Mouse (Mus musculus): ENCODE measurements around the gene Gtpbp2. TPM values are rescaled to one million over a fixed set of nuclear protein-coding genes. Genes with fewer than 3 reads are reported as not detected.
A peak's percentile ranks its signal among the peaks of the same experiment; 100 is the strongest.

Gtpbp2 gene
- total and polyA plus RNA-seq, 3 experiments: 58.4 to 92.0 (median 69.9) TPM

- DNase-seq: peak; percentile 91
Observed at GRCm38 (mm10) chr17:46152847-46153782, 7.7 kb upstream of the Gtpbp2 start, which contains the start of gene Mad2l1bp. Gene Mad2l1bp (minus strand): TSS chr17:46153553.

GRCm38 (mm10) chr17:46154336-46154735 lies 6.5 kb upstream of the Gtpbp2 start:
- DNase-seq: no peak

- no peak for DNase-seq
Observed at GRCm38 (mm10) chr17:46156680-46157079, 4.2 kb upstream of the Gtpbp2 start.

- DNase-seq: no peak
Observed at GRCm38 (mm10) chr17:46157131-46157530, 3.7 kb upstream of the Gtpbp2 start.

GRCm38 (mm10) chr17:46159236-46159635 lies 1.6 kb upstream of the Gtpbp2 start:
- no peak for DNase-seq

- peak; percentile 97 for DNase-seq
Observed at GRCm38 (mm10) chr17:46160090-46160662, 656 bp upstream of the Gtpbp2 start.

GRCm38 (mm10) chr17:46161179-46161578 lies 347 bp downstream of the Gtpbp2 start:
- no peak for DNase-seq

GRCm38 (mm10) chr17:46161710-46162109 lies 878 bp downstream of the Gtpbp2 start:
- DNase-seq: no peak

GRCm38 (mm10) chr17:46162551-46162950 lies 1.7 kb downstream of the Gtpbp2 start:
- no peak for DNase-seq

- peak; percentile 59 for DNase-seq
Observed at GRCm38 (mm10) chr17:46162951-46163421, 2.2 kb downstream of the Gtpbp2 start.

- DNase-seq: no peak
Observed at GRCm38 (mm10) chr17:46164301-46164700, 3.5 kb downstream of the Gtpbp2 start.

GRCm38 (mm10) chr17:46164791-46165190 lies 4.0 kb downstream of the Gtpbp2 start:
- DNase-seq: no peak

GRCm38 (mm10) chr17:46165460-46165859 lies 4.6 kb downstream of the Gtpbp2 start:
- DNase-seq: no peak

GRCm38 (mm10) chr17:46166270-46166669 lies 5.4 kb downstream of the Gtpbp2 start:
- DNase-seq: no peak

- DNase-seq: peak; percentile 58
Observed at GRCm38 (mm10) chr17:46167014-46167413, 6.2 kb downstream of the Gtpbp2 start.

GRCm38 (mm10) chr17:46168318-46168717 lies 7.5 kb downstream of the Gtpbp2 start:
- DNase-seq: peak; percentile 40

- DNase-seq: no peak
Observed at GRCm38 (mm10) chr17:46168768-46169167, 7.9 kb downstream of the Gtpbp2 start.

GRCm38 (mm10) chr17:46170538-46170937 lies 9.7 kb downstream of the Gtpbp2 start:
- DNase-seq: no peak

- peak; percentile 54 for DNase-seq
Observed at GRCm38 (mm10) chr17:46182273-46182672, 21.4 kb downstream of the Gtpbp2 start.

GRCm38 (mm10) chr17:46188829-46189228 lies 28.0 kb downstream of the Gtpbp2 start:
- DNase-seq: peak; percentile 62

- DNase-seq: peak; percentile 54
Observed at GRCm38 (mm10) chr17:46201151-46201550, 40.3 kb downstream of the Gtpbp2 start.

GRCm38 (mm10) chr17:46202421-46203071 lies 41.7 kb downstream of the Gtpbp2 start, which contains the start of the genes Polh and Xpo5:
Gene Polh (minus strand): TSS chr17:46202645.
Gene Xpo5 (plus strand): TSS chr17:46202782.
- peak; percentile 96 for DNase-seq

Measured in adrenal gland, adult 2 months (tissue).